Mouse (Mus musculus) testis, postnatal 14 days (tissue): ENCODE measurements at regions not wholly inside any gene's neighbourhood (a gene's known extent, or its start where the extent isn't known, plus 50 kb on each side); places are given as distances from the start of the nearest gene placed in this dataset.
A peak's percentile ranks its signal among the peaks of the same experiment; 100 is the strongest.

ENCODE experiments used
- DNase-seq: peaks from one replicate; pipeline ENCODE4 v3.0.0; 2021; ENCODE audit warnings: low spot score

DNA sequence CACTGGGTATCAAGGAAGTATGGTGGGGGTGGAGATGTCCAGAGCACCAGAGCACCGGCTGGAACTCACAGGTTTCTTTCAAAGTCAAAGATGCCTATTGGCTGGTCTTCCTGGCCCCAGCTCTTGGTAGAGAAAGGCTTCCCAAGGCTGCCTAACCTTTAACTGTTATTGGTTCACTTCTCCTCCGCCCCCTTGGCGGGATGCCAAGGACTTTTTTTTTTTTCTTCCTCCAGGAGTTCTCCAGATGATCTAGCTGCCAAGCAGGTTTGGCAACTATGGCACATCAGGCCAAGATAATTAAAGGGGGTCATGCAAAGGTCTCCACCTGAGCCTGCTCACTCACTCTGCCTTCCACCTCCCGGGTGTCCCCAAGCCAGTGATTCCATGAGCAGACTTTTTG is 67.5 kb downstream of the Sc5d start:
- peak; percentile 56 for DNase-seq

DNA sequence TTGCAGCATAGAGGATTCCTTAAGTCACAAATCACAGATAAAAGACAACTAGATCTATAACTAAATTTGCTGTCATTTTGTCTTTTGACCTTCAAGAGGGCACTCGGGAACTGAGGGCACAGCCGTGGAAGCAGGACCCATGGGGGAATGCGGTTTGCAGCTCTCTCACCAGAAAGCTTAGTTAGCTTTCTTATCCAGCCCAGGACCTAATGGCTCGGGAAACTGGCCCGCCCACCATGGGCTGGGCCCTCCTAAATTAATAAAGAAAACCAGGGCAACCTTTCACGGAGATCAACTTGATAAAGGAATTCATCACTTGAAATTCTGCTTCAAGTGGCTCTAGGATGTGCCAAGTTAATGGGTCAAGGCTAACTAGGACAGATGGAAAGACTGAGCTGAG is 67.9 kb downstream of the Sc5d start:
- no peak for DNase-seq

DNA sequence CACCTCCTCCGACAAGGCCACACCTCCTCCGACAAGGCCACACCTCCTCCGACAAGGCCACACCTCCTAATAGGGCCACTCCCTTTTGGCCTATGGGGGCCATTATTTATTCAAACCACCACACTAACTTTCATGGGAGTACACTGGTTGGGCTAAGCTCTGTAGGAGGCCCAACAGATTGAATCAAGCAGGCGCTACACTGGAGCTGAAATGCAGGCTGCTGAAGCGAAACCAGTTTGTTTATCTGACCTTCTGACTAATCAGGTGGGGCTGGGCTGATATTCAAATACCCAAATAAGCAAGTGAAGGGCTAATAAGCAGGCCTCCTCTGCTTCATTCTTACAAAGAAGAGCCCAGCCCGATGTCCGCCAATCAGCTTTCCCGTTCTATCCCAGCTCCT is 68.4 kb downstream of the Sc5d start:
- DNase-seq = peak; percentile 43

DNA sequence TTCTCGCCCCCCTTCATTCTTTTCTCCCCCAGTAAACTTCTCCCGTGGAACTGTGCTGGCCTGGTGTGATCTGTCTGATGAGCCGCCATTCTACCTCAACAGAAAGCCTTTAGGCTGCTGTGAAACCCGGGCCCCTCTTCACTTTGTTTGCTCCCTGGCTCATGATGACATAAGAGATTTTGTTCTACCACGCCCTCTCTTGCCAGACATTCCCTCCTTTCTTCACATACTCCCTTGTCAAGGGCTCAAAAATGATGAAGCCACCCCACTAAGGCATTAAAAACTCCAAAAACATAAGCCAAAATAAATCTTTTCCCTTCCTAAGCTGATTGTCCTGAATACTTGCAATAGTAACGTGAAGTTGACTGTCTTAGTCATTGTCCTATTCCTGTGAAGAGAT is 69.1 kb downstream of the Sc5d start:
- DNase-seq = no peak

DNA sequence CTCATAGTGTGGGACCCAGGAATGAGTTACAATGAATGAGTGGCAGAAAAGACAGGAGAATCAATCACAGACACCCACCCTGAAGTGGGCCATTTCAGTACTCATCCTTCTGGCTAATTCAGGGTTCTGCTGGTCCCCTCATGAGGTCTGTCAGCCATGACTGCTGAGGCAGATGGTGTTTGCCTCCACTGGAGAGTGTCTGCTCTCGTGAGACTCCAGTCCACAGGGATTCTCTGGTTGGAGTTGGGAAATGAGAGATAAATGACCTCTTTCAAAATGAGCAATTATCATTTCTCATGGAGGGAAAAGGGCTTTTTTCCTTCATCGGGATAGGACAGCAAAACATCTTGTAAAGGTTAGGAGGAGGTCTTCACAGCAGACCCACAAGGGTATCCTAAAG is 69.9 kb downstream of the Sc5d start:
- DNase-seq = no peak

DNA sequence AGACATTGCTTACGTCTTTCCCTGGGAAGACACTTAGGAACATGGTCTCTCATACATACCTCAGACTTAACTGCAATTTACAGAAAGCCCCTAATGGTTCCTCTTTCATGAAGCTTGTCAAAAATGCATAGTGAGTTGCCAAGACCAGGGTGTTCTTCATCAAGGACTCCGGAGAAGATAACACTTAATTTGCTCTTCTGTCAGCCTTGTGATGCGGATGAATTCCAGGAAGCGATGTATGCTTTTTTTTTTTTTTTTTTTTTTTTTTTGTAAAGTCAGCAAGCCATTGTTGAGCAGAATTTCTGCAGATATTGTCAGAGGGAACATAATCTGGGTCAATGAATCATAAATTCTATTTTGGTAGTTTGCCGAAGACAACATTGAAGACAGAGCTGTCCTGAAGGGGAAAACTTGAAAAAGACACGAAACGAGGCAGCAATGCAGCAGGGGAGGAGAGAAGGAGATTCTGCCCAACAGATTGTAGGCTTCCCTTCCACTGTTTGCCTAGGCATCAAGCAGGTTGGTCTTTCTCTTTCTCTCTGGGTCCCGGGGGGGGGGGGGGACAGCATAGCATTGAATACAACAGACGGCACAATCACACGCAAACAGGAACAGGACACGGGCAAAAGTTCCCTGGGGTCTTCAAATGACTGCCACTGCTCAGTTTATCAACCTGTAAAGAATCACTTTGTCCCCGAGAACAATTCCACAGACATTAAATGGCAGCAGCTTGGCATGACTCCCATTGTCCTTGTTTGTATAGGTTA is 69.1 kb upstream of the Sorl1 start:
- no peak for DNase-seq

DNA sequence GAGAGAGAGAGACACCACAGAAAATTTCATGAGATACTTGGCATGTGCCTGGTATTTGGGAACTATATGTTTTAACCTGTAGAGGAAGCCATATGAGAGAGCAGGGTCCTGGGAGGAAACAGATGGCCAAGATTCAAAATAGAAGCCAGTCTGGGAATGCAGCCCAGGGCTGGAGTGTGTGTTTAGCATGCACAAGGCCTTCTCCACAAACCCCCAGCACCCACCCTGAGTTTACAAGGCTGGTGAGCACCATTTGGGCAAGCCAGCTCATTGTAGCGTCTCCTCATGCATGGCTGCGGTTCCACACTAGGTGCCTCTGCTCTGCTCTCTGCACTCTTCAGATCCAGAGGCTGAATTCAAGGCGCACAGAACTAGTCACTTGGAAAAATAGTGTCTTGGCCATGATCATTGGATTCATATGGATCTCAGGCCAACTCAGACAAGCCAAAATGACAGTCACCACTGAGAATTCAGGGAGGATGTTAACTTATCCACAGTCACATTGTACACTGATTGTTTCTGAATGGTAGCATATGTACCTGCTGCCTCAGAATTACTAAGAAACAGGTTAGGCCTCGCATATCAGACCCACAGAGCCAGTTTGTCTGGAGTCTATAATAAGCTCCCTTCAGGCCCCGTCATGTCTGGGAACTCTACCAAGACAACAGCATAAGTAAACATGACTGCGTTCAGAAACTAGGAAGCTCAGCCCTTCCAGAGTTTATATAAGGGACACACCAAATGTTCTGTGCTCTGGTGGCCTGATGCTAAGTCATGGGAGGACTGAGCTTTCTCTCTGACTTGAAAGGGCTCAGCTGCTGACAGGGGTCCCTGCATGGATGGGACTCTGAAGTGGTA is 63.5 kb upstream of the Sorl1 start:
- DNase-seq = no peak

DNA sequence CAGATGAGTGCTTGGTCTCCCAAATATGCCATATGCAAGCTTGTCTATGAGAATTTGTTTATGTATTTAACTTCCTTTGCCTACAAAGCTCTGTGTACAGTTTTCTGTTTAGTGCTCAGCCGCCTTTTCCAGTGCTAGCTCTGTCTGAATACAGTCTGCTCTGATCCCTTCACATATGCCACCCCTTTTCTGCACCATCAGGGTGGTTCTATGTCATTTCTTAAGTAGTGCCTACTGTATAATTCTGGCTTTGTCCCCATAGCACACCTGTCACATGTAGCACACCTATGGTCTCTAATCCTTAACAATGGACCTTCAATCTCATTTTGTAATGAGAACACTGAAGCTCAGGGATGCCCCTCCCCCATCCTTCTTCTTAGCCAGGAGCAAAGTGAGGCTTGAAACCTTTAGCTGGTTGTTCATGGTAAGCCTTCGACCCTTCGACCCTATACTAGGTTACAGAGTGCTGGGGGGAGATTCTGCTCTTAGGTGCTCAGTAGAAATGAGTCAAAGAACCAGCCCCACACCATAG is 60.1 kb upstream of the Sorl1 start:
- no peak for DNase-seq

DNA sequence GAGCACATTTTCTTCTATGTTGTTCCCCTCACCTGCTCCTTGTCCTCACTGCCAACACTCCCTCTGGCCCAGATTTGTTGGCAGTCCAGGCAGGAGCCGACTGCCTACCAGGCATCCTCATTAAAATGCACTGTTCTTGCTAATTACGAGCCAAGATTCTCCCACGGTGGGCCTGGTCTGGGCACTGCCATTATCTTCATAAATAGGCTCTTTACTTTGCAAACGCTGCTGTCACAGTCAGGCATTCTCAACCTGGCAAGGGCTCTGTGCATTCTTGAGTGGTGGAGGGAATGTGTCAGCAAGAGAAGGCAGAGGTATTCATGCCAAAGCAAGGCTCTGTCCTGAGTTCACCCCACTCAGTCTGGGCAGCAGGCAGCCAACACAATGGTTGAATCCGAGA is 59.4 kb upstream of the Sorl1 start:
- no peak for DNase-seq

DNA sequence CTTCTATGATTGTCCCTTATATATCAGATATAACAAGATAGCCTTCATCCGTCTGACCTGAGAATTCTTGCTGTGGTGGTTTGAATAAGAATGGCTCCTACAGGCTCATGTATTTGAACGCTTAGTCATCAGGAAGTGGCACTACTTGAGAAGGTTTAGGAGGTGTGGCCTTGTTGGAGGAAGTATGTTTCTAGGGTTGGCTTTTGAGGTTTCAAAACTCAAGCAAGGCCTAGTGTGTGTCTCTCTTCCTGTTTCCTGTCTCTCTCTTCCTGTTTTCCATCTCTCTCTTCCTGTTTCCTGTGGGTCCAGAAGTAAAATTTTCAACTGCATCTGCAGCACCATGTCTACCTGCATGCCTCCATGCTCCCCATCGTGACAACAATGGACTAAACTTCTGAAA is 58.3 kb upstream of the Sorl1 start:
- DNase-seq = no peak

DNA sequence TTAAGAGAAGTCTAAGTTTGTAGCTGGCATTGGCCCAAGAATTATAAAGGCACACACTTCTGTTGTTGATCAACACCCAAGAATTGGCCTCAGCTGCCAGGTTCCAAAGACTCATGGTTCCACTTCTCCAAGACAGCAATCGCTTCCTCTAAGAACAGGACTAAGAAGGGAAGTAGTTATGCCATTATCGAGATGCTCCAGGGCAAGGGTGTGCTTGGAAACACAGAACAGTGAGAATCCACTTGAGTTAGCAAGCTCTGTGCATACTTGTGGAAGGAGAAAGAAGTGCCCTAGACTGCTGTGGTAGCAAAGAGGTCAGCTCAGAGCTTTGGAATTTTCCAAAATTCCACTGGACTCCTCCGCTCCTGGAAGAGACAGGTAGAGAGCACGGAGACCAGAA is 56.1 kb upstream of the Sorl1 start:
- DNase-seq = no peak

DNA sequence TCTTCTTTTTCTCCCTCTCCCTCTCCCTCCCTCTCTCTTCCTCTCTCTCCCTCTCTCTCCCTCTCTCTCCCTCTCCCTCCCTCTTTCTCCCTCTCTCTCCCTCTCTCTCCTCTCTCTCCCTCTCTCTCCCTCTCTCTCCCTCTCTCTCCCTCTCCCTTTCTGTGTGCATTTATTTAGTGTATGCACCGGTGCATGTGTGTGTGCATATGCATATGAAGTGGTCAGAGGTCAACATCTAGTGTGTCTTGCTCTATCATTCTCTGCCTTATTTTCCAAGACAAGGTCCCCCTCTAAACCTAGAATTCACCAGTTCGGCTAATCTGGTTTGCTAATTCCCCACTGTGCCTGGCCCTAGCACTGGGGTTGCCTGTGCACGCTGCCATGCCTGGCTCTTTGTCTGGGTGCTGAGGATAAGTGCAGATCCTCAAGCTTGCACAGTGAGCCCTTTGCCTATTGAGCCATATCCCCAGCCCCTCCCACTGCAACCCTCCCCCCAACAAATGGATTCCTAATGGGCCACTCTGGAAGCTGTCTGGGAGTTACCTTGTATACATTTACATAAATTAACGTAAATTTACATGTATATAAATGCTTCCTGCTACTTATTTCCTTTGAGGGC is 54.8 kb upstream of the Sorl1 start:
- no peak for DNase-seq

DNA sequence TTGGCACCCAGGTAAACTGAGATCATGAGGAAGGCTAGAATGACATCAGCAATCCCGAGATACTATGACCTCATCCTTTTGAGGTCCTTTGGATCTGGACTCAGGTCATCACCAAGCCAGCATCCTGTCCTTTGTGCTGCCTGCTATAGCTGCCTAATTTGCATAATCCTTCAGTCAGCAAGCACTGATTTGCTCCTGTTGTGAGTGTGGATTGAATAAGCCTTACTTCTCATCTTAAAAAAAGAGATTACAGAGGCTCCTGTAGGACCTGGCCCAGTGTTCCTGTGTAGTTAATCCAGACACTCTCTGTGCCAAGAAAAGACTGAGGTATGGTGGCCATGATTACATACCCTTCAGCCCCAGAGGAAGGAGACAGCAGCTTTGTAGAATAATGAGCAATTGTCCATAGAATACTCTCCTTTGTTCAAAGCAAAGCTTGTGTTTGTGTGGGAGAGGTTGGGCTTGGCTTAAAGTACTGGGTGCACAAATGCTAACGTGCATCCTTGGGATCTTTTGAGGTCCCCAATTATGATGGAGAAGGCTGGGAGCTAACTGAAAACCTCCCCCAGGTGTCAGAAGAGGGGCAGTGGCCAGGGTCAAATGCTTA is 50.4 kb upstream of the Sorl1 start:
- DNase-seq = no peak
